ENCODE assay signal across 8 mouse cellular contexts in genomic region chr2:158058534-158058933, GRCm38 (mm10). TPM values are rescaled to one million over a fixed set of nuclear protein-coding genes. Genes with fewer than 3 reads are reported as not detected.
DNase-seq lines count a peak whose midpoint lies in the region; ATAC-seq and TF ChIP-seq lines count a peak whose summit lies in the region.

No protein-coding gene starts in this region.

- H3K9ac ChIP-seq in kidney, embryonic 16.5 days (replicated peaks; ENCODE audit: low read length), result no peak overlapping the region

- no peak for TF ChIP-seq CTCF in kidney, adult 2 months (conservative IDR thresholded peaks at IDR 0.05; ENCODE audit: insufficient read depth, insufficient read length, low read depth, low read length)

- TF ChIP-seq POLR2A in kidney, adult 2 months (IDR thresholded peaks at IDR 0.05; ENCODE audit: low read depth, low read length), result no peak

- H3K9me3 ChIP-seq in kidney, embryonic 16.5 days (ENCODE audit: low read length), result no peaks in the 10 kb centered on the region

- H3K4me3 ChIP-seq in kidney, adult 2 months (ENCODE audit: insufficient read depth, low read depth, low read length), result no peak overlapping the region
- H3K4me3 ChIP-seq in kidney, embryonic 16.5 days (ENCODE audit: low read length), result no peak overlapping the region

- H3K27ac ChIP-seq in kidney, adult 2 months (ENCODE audit: insufficient read depth, low read depth, low read length), result no peak overlapping the region
- H3K27ac ChIP-seq in kidney, embryonic 16.5 days (ENCODE audit: low read length), result no peak overlapping the region

- no peak for ATAC-seq in megakaryocyte, adult 5-6 weeks (ENCODE audit: poor library complexity, severe bottlenecking)
- ATAC-seq in CD4-positive, CD25-positive, alpha-beta regulatory T cell, adult 4 months, result no peak
- ATAC-seq in kidney, embryonic 16.5 days (ENCODE audit: low FRiP score, low TSS enrichment), result no peak

- peaks cover 3% of the 10 kb centered on the region for H3K36me3 ChIP-seq in kidney, adult 2 months (ENCODE audit: control insufficient read depth, insufficient read depth, low read length)
- H3K36me3 ChIP-seq in kidney, embryonic 16.5 days (ENCODE audit: insufficient read depth, low read length), result peaks cover 43% of the 10 kb centered on the region

- 71% methylated on average over 10 of the region's 10 CpGs for WGBS in kidney, adult 2 months
- 87% methylated on average over 10 of the region's 10 CpGs for WGBS in kidney, embryonic 16.5 days

- DNase-seq in kidney, postnatal 10 days, result peak; percentile 47
- DNase-seq in kidney, adult 2 months, result no peak
- DNase-seq in cerebellum, adult 11 months, result peak; percentile 84
- DNase-seq in gastrocnemius, postnatal 10 days, result peak; percentile 63
- DNase-seq in layer of hippocampus, postnatal 36 days, result peak; percentile 77 to 80

- H3K27me3 ChIP-seq in kidney, adult 2 months (replicated peaks; ENCODE audit: control insufficient read depth, insufficient read depth, low read length), result no peaks in the 10 kb centered on the region
- H3K27me3 ChIP-seq in kidney, embryonic 16.5 days (ENCODE audit: insufficient read depth, low read length), result no peaks in the 10 kb centered on the region

- no peaks in the 10 kb centered on the region for H3K4me1 ChIP-seq in kidney, adult 2 months (ENCODE audit: control insufficient read depth, insufficient read depth, low read length)
- H3K4me1 ChIP-seq in kidney, embryonic 16.5 days (ENCODE audit: insufficient read depth, low read length), result no peaks in the 10 kb centered on the region

- no peak overlapping the region for H3K4me2 ChIP-seq in kidney, embryonic 16.5 days (replicated peaks; ENCODE audit: low read depth, low read length)

RNA-seq across cellular contexts. Expression of gene Rprd1b, which starts 30.2 kb away (rescaled TPM):
- polyA plus RNA-seq in kidney, adult 2 months (2012; rRNA removed), result 17.5 and 18.6 TPM in 2 replicates
- 10 to 100 TPM; 28.2 to 33.0 TPM for total RNA-seq in gastrocnemius, postnatal 10 days (2021)
- total RNA-seq in layer of hippocampus, postnatal 36 days (2021), result 10 to 100 TPM; 46.4 to 54.7 TPM
- total RNA-seq in megakaryocyte, adult 5-6 weeks (2015), result 26.7 and 26.9 TPM in 2 replicates
- total RNA-seq in megakaryocyte, adult 5-6 weeks (2017), result 17.0 and 21.7 TPM in 2 replicates
- polyA plus RNA-seq in CD4-positive, CD25-positive, alpha-beta regulatory T cell, adult 4 months (2017; shearing (Covaris generic)), result 10 to 100 TPM; 23.2 to 24.7 TPM
- polyA plus RNA-seq in kidney, embryonic 16.5 days (2015; fragmentation: Nextera tagmentation; extraction: Ambion mirVana), result 44.1 and 49.3 TPM in 2 replicates

RNA-seq across cellular contexts. Expression of gene Tti1, which starts 30.3 kb away (rescaled TPM):
- 15.6 and 16.3 TPM in 2 replicates for polyA plus RNA-seq in kidney, adult 2 months (2012; rRNA removed)
- 10 to 100 TPM; 15.7 to 16.6 TPM for total RNA-seq in gastrocnemius, postnatal 10 days (2021)
- total RNA-seq in layer of hippocampus, postnatal 36 days (2021), result 10 to 100 TPM; 20.4 to 22.7 TPM
- total RNA-seq in megakaryocyte, adult 5-6 weeks (2015), result 11.7 and 22.2 TPM in 2 replicates
- 18.7 and 19.7 TPM in 2 replicates for total RNA-seq in megakaryocyte, adult 5-6 weeks (2017)
- polyA plus RNA-seq in CD4-positive, CD25-positive, alpha-beta regulatory T cell, adult 4 months (2017; shearing (Covaris generic)), result 10 to 100 TPM; 23.4 to 37.0 TPM
- polyA plus RNA-seq in kidney, embryonic 16.5 days (2015; fragmentation: Nextera tagmentation; extraction: Ambion mirVana), result 30.1 and 33.6 TPM in 2 replicates
